Mouse (Mus musculus) thymus, adult 2 months (tissue): ENCODE results near the gene Glrx5.

ENCODE experiments used
- CTCF ChIP-seq: fragments of 200-500 bp; IDR thresholded peaks from 2 replicates; pipeline ENCODE4 v1.5.1; 2012; ENCODE audit warnings: mild to moderate bottlenecking, control low read depth, low read length, moderate library complexity, borderline replicate concordance; ENCODE audit not compliant: control insufficient read depth, poor library complexity, insufficient read depth; ENCODE audit errors: extremely low read depth
- POLR2A ChIP-seq: fragments of 200-500 bp; IDR thresholded peaks from 2 replicates; pipeline ENCODE4 v1.6.1; 2012; ENCODE audit warnings: mild to moderate bottlenecking, low read length, control low read depth, moderate library complexity; ENCODE audit not compliant: control insufficient read depth, poor library complexity, insufficient read depth; ENCODE audit errors: extremely low read depth

DNA sequence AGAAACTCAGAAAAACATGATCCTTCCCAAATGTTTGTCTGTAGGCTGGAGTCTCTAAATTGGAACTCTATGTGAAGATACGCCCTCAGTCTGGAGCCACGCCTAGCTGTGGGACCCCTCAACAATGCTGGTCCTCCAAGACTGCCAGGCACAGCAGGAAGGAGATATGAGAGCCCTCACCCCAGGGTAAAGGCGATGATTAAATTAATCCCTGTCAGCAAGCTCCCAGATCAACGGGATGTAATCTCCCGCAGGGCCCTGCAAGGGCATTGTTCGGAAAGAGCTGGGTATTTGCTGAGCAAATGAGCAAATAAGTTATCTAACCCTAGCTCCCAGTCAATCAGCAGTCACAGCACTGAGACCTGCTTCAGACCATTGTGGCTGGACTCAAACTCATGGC lies 33.9 kb upstream of the Glrx5 start:
- no peak for TF ChIP-seq CTCF
- no peak for TF ChIP-seq POLR2A
